Mouse (Mus musculus) CD4-positive, CD25-positive, alpha-beta regulatory T cell, adult 4 months (primary cell): ENCODE results near the gene Snrnp25. TPM values are rescaled to one million over a fixed set of nuclear protein-coding genes. Genes with fewer than 3 reads are reported as not detected.

Experiments
- ATAC-seq: one replicate; pipeline ENCODE4 v1.8.0; 2017
- polyA plus RNA-seq, 2 experiments: library from polyadenylated mRNA; unstranded; fragments of 100-300 nt; shearing (Covaris generic); gene quantifications; one replicate each; pipeline ENCODE4 v1.2.1; 2017

The Snrnp25 gene
- polyA plus RNA-seq, 2 experiments from 2014 or later = 55.7 to 58.6 TPM

GRCm38 (mm10) chr11:32244617-32245016 is 39.4 kb downstream of the Snrnp25 start:
- ATAC-seq = no peak

GRCm38 (mm10) chr11:32245614-32246013 is 40.4 kb downstream of the Snrnp25 start:
- no peak for ATAC-seq

- no peak for ATAC-seq
These were observed 41.9 kb downstream of the Snrnp25 start for GRCm38 (mm10) chr11:32247068-32247467.

- ATAC-seq = no peak
These were observed 43.1 kb downstream of the Snrnp25 start for GRCm38 (mm10) chr11:32248350-32248749.

- no peak for ATAC-seq
These were observed 45.9 kb downstream of the Snrnp25 start for GRCm38 (mm10) chr11:32250880-32251763.

- no peak for ATAC-seq
These were observed 47.9 kb downstream of the Snrnp25 start for GRCm38 (mm10) chr11:32253121-32253520.

GRCm38 (mm10) chr11:32256146-32256545 is 50.9 kb downstream of the Snrnp25 start:
- ATAC-seq = no peak

GRCm38 (mm10) chr11:32256566-32256965 is 51.4 kb downstream of the Snrnp25 start:
- no peak for ATAC-seq

Other genes starting within 250 kb of the Snrnp25 start
- not detected for gene 4930524B15Rik, start 239.8 kb upstream of the Snrnp25 start, polyA plus RNA-seq
- 10 to 100 TPM; 72.5 to 88.8 TPM for gene Nsg2, start 205.0 kb upstream of the Snrnp25 start, polyA plus RNA-seq
- gene Il9r, start 5.1 kb upstream of the Snrnp25 start, polyA plus RNA-seq = 10 to 100 TPM in 1 of 2 experiments, 1 to 10 TPM in 1; 5.8 to 10.0 TPM
- gene Rhbdf1, start 16.9 kb downstream of the Snrnp25 start, polyA plus RNA-seq = 1 to 10 TPM in 1 of 2 experiments, not detected in 1; 1.1 TPM
- gene Mpg, start 21.1 kb downstream of the Snrnp25 start, polyA plus RNA-seq = 10 to 100 TPM; 27.0 to 39.9 TPM
- gene Nprl3, start 62.3 kb downstream of the Snrnp25 start, polyA plus RNA-seq = 10 to 100 TPM; 39.1 to 68.6 TPM
- gene Hba-x, start 71.0 kb downstream of the Snrnp25 start, polyA plus RNA-seq = not detected
- 1 to 10 TPM; 3.9 to 4.5 TPM for gene Hba-a1, start 78.1 kb downstream of the Snrnp25 start, polyA plus RNA-seq
- gene Hbq1b, start 81.5 kb downstream of the Snrnp25 start, polyA plus RNA-seq = not detected
- 10 to 100 TPM in 1 of 2 experiments, not detected in 1; 13.1 TPM for gene Hba-a2, start 91.1 kb downstream of the Snrnp25 start, polyA plus RNA-seq
- gene Hbq1a, start 94.7 kb downstream of the Snrnp25 start, polyA plus RNA-seq = not detected
- under 1 TPM in 1 of 2 experiments, not detected in 1; 0.28 TPM for gene Sh3pxd2b, start 142.4 kb downstream of the Snrnp25 start, polyA plus RNA-seq
- gene Ubtd2, start 250.0 kb downstream of the Snrnp25 start, polyA plus RNA-seq = 1 to 10 TPM; 1.8 to 4.9 TPM